Mouse (Mus musculus): Measurements from ENCODE around the gene Rarb.

DNA sequence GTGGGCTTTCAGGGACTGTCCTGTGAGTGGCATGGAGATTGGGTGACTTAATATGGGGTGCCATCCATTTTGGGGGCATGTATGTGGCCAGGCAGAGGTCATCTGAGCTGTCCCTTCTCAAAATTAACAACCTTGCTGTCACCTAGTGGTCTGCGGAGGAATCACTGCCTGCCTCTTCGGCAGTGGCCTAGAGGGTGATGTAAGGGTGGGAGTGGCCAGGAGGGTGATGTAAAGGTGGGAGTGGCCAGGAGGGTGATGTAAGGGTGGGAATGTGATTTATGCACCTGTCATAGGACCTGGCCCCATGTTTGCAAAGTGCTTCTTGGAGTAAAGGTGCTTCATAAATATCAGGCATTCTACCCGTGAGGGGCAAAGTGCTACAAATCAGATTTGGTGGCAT is 371.4 kb downstream of the Rarb start:
- TF ChIP-seq GATA1 (IDR thresholded peaks at IDR 0.05; ENCODE audit: borderline replicate concordance, low read length) (no peak), FLI1 (IDR thresholded peaks at IDR 0.05; ENCODE audit: low read length) (no peak)
